In genomic region chr9:108280071-108280828, GRCm38 (mm10) we compare ENCODE assay signal across 9 mouse cellular contexts. TPM values are rescaled to one million over a fixed set of nuclear protein-coding genes. Genes with fewer than 3 reads are reported as not detected.
DNase-seq lines count a peak whose midpoint lies in the region; ATAC-seq and TF ChIP-seq lines count a peak whose summit lies in the region.
"Had no signal": no experiment of that assay in that cellular context is flagged by ENCODE, and none has a peak within 500 bp of the region (broad histone marks: within the 10 kb centered on the region; RNA-seq: fewer than 3 reads in every experiment).

No protein-coding gene starts in this region.

- no peak for TF ChIP-seq CTCF in lung, embryonic 14.5 days (IDR thresholded peaks at IDR 0.05; ENCODE audit: low read depth)

- no peak overlapping the region for H3K9ac ChIP-seq in lung, embryonic 14.5 days
- no peak overlapping the region for H3K9ac ChIP-seq in forebrain, embryonic 11.5 days (ENCODE audit: low read length)
- H3K9ac ChIP-seq: midbrain, embryonic 12.5 days had no signal

- peak overlapping the region; percentile 72 for H3K27ac ChIP-seq in brown adipose tissue, adult 24 weeks (replicated peaks; ENCODE audit: low read depth, low read length)
- H3K27ac ChIP-seq in lung, embryonic 14.5 days (ENCODE audit: low read depth) = peak overlapping the region; percentile 40; the same call in 1 of the 2 replicates
- H3K27ac ChIP-seq in forebrain, embryonic 11.5 days (ENCODE audit: low read depth, low read length) = no peak overlapping the region
- H3K27ac ChIP-seq: midbrain, embryonic 12.5 days had no signal

- H3K4me1 ChIP-seq in brown adipose tissue, adult 24 weeks (ENCODE audit: control insufficient read depth, insufficient read depth, insufficient read length, low read length) = peaks cover 6% of the 10 kb centered on the region
- H3K4me1 ChIP-seq in lung, embryonic 14.5 days (ENCODE audit: insufficient read depth) = 0 out of 2 replicates have a peak, but pooled peaks cover 6% of the 10 kb centered on the region
- no peaks in the 10 kb centered on the region for H3K4me1 ChIP-seq in forebrain, embryonic 11.5 days (replicated peaks; ENCODE audit: control insufficient read depth, insufficient read depth, low read length)
- H3K4me1 ChIP-seq: midbrain, embryonic 12.5 days had no signal

- no peak overlapping the region for H3K4me3 ChIP-seq in brown adipose tissue, adult 24 weeks (ENCODE audit: insufficient read depth, low read depth, low read length)
- H3K4me3 ChIP-seq in lung, embryonic 14.5 days (ENCODE audit: low read depth, low read length) = no peak overlapping the region
- H3K4me3 ChIP-seq in forebrain, embryonic 11.5 days (ENCODE audit: low read depth, low read length) = no peak overlapping the region
- H3K4me3 ChIP-seq: midbrain, embryonic 12.5 days had no signal

- H3K36me3 ChIP-seq in lung, embryonic 14.5 days (ENCODE audit: insufficient read depth) = no peaks in the 10 kb centered on the region
- H3K36me3 ChIP-seq in forebrain, embryonic 11.5 days (ENCODE audit: control insufficient read depth, insufficient read depth, low read length) = no peaks in the 10 kb centered on the region
- H3K36me3 ChIP-seq: midbrain, embryonic 12.5 days had no signal

- 23% methylated on average over 8 of the region's 8 CpGs for WGBS in lung, embryonic 14.5 days
- 57% methylated on average over 8 of the region's 8 CpGs for WGBS in forebrain, embryonic 11.5 days

- DNase-seq in cerebellum, postnatal 14 days = peak; percentile 38 to 58
- peak; percentile 87 to 91 for DNase-seq in heart, postnatal 14 days
- DNase-seq in lung, embryonic 14.5 days = peak; percentile 74
- no peak for DNase-seq in forebrain, embryonic 11.5 days (ENCODE audit: low spot score)
- no peak for DNase-seq in layer of hippocampus, adult 9-11 months
- no peak for DNase-seq in spleen, postnatal 4 days (ENCODE audit: low spot score in 2 of 2)

- H3K4me2 ChIP-seq in lung, embryonic 14.5 days = no peak overlapping the region
- no peak overlapping the region for H3K4me2 ChIP-seq in forebrain, embryonic 11.5 days (ENCODE audit: low read depth, low read length, severe bottlenecking)
- H3K4me2 ChIP-seq: midbrain, embryonic 12.5 days had no signal

- intact Hi-C loops in heart, postnatal 14 days (cut with DNase I) = loop anchor here (2.0 to 5.0 kb wide), 3 partner anchors 15 to 143 kb away; no protein-coding TSS in a partner anchor

- no peaks in the 10 kb centered on the region for H3K27me3 ChIP-seq in lung, embryonic 14.5 days (ENCODE audit: insufficient read depth, low read length)
- H3K27me3 ChIP-seq in forebrain, embryonic 11.5 days (ENCODE audit: control insufficient read depth, insufficient read depth, low read length) = no peaks in the 10 kb centered on the region
- H3K27me3 ChIP-seq: midbrain, embryonic 12.5 days had no signal

- no peak for ATAC-seq in cerebellum, adult (ENCODE audit: insufficient number of reproducible peaks, low FRiP score, low TSS enrichment)
- peak; percentile 76 for ATAC-seq in lung, embryonic 14.5 days (ENCODE audit: insufficient read depth)
- no peak for ATAC-seq in forebrain, embryonic 11.5 days (replicated peaks; ENCODE audit: low FRiP score)

- H3K9me3 ChIP-seq in lung, embryonic 14.5 days (ENCODE audit: low read depth, low read length) = no peaks in the 10 kb centered on the region
- H3K9me3 ChIP-seq in forebrain, embryonic 11.5 days (ENCODE audit: control insufficient read depth, low read length) = no peaks in the 10 kb centered on the region
- H3K9me3 ChIP-seq: midbrain, embryonic 12.5 days had no signal

RNA-seq across cellular contexts. Expression of gene Nicn1, which starts 10.0 kb away (rescaled TPM):
- polyA plus RNA-seq in brown adipose tissue, adult 24 weeks (2012; ENCODE audit: insufficient read depth, insufficient read length, missing spikeins) = 21.6 and 23.1 TPM in 2 replicates
- 10 to 100 TPM; 18.4 to 19.8 TPM for total RNA-seq in heart, postnatal 14 days (2021)
- polyA plus RNA-seq in lung, embryonic 14.5 days (2014; fragmentation: Nextera tagmentation; extraction: Ambion mirVana) = 33.1 and 34.3 TPM in 2 replicates
- 46.8 and 61.8 TPM in 2 replicates for polyA plus RNA-seq in forebrain, embryonic 11.5 days (2014; fragmentation: Nextera tagmentation; extraction: Ambion mirVana)

RNA-seq across cellular contexts. Expression of gene Amt, which starts 16.4 kb away (rescaled TPM):
- polyA plus RNA-seq in brown adipose tissue, adult 24 weeks (2012; ENCODE audit: insufficient read depth, insufficient read length, missing spikeins) = 2.0 and 2.8 TPM in 2 replicates
- total RNA-seq in heart, postnatal 14 days (2021) = 1 to 10 TPM; 5.4 to 7.0 TPM
- polyA plus RNA-seq in lung, embryonic 14.5 days (2014; fragmentation: Nextera tagmentation; extraction: Ambion mirVana) = 20.9 and 21.3 TPM in 2 replicates
- polyA plus RNA-seq in forebrain, embryonic 11.5 days (2014; fragmentation: Nextera tagmentation; extraction: Ambion mirVana) = 25.1 and 25.9 TPM in 2 replicates

RNA-seq across cellular contexts. Expression of gene Dag1, which starts 16.5 kb away (rescaled TPM):
- polyA plus RNA-seq in brown adipose tissue, adult 24 weeks (2012; ENCODE audit: insufficient read depth, insufficient read length, missing spikeins) = 116 and 133 TPM in 2 replicates
- 100 to 1,000 TPM; 362 to 379 TPM for total RNA-seq in heart, postnatal 14 days (2021)
- 102 and 106 TPM in 2 replicates for polyA plus RNA-seq in lung, embryonic 14.5 days (2014; fragmentation: Nextera tagmentation; extraction: Ambion mirVana)
- polyA plus RNA-seq in forebrain, embryonic 11.5 days (2014; fragmentation: Nextera tagmentation; extraction: Ambion mirVana) = 77.1 and 82.0 TPM in 2 replicates

RNA-seq across cellular contexts. Expression of gene Rhoa, which starts 25.7 kb away (rescaled TPM):
- polyA plus RNA-seq in brown adipose tissue, adult 24 weeks (2012; ENCODE audit: insufficient read depth, insufficient read length, missing spikeins) = 299 and 302 TPM in 2 replicates
- 100 to 1,000 TPM; 250 to 262 TPM for total RNA-seq in heart, postnatal 14 days (2021)
- 321 and 332 TPM in 2 replicates for polyA plus RNA-seq in lung, embryonic 14.5 days (2014; fragmentation: Nextera tagmentation; extraction: Ambion mirVana)
- polyA plus RNA-seq in forebrain, embryonic 11.5 days (2014; fragmentation: Nextera tagmentation; extraction: Ambion mirVana) = 298 and 303 TPM in 2 replicates

RNA-seq across cellular contexts. Expression of gene Tcta, which starts 25.7 kb away (rescaled TPM):
- 24.2 and 32.4 TPM in 2 replicates for polyA plus RNA-seq in brown adipose tissue, adult 24 weeks (2012; ENCODE audit: insufficient read depth, insufficient read length, missing spikeins)
- total RNA-seq in heart, postnatal 14 days (2021) = 10 to 100 TPM; 25.4 to 25.5 TPM
- 20.1 and 24.9 TPM in 2 replicates for polyA plus RNA-seq in lung, embryonic 14.5 days (2014; fragmentation: Nextera tagmentation; extraction: Ambion mirVana)
- 20.8 and 25.5 TPM in 2 replicates for polyA plus RNA-seq in forebrain, embryonic 11.5 days (2014; fragmentation: Nextera tagmentation; extraction: Ambion mirVana)

Comparison
In these comparisons a context has a peak if more than half of its experiments do, and no peak if none do; other contexts are left out.
1. DNase-seq: peak in cerebellum, postnatal 14 days (2 of 2), heart, postnatal 14 days (2 of 2) and lung, embryonic 14.5 days (single experiment); none in forebrain, embryonic 11.5 days (single experiment), layer of hippocampus, adult 9-11 months (single experiment) and spleen, postnatal 4 days (0 of 2).